Mouse (Mus musculus) limb, embryonic 10.5 days (tissue): ENCODE results near the gene Dus2. TPM values are rescaled to one million over a fixed set of nuclear protein-coding genes. Genes with fewer than 3 reads are reported as not detected.
"Not testable (repeated sequence)": the region's sequence is repeated elsewhere in the genome, so short reads cannot be mapped to it uniquely, and the experiment has no call there.

Experiments
- DNase-seq: peaks from one replicate; pipeline ENCODE4 v3.0.0-alpha.2; 2017; ENCODE audit warnings: low spot score
- H3K27ac ChIP-seq: fragments of 300-500 bp; sonication (generic); 2 replicates; pipeline ENCODE4 v1.5.1; 2016; ENCODE audit warnings: mild to moderate bottlenecking
- H3K27me3 ChIP-seq: fragments of 300-500 bp; sonication (generic); 2 replicates; pipeline ENCODE4 v1.6.1; 2016; ENCODE audit warnings: low read depth, mild to moderate bottlenecking; ENCODE audit not compliant: poor library complexity, severe bottlenecking
- H3K36me3 ChIP-seq: fragments of 300-500 bp; sonication (generic); 2 replicates; pipeline ENCODE4 v1.6.1; 2016; ENCODE audit warnings: mild to moderate bottlenecking, moderate library complexity
- H3K4me1 ChIP-seq: fragments of 300-500 bp; sonication (generic); 2 replicates; pipeline ENCODE4 v1.6.1; 2016
- H3K4me3 ChIP-seq: fragments of 300-500 bp; sonication (generic); 2 replicates; pipeline ENCODE4 v1.5.1; 2016; ENCODE audit warnings: mild to moderate bottlenecking, moderate library complexity
- H3K9me3 ChIP-seq: fragments of 300-500 bp; sonication (generic); replicated peaks from 2 replicates; pipeline ENCODE4 v1.6.1; 2016; ENCODE audit warnings: mild to moderate bottlenecking
- WGBS: fragments of 180-500 bp; shearing (Covaris S2); methylation state at CpG from one replicate; pipeline ENCODE4 v1.1.7; 2016; 5-methylcytosine and 5-hydroxymethylcytosine counted together
- polyA plus RNA-seq: library from polyadenylated mRNA; unstranded; fragments of >200 nt; fragmentation: Nextera tagmentation; extraction: Ambion mirVana; gene quantifications from 2 replicates; pipeline ENCODE4 v1.2.1, GENCODE M21; 2016

The Dus2 gene
- polyA plus RNA-seq, 1 experiment from 2014 or later: 23.7 TPM

DNA sequence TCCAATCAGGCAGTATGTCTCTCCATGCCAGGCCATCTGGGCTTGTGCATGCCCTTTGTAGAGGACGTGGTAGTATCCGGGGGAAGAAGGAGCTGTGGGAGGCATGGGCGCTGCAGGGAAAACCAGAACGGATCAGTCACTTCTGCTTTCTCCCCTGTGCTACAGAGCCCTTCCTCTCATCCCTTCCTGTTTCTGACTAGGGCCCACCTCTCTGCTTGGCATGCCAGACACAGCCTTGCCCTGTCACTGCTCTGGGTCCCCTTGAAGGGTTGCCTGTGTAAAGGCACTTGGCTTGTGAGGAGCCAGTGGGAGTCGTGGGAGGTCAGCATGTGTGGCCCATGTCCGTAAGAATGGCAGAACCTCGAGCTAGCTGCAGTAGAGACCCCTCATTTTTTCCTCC is 5.2 kb downstream of the Dus2 start:
- WGBS: 72% methylated on average over 7 of the region's 7 CpGs
- Histone ChIP-seq H3K4me1 (peaks cover 2% of the 10 kb centered on the region; the same call in 1 of the 2 replicates), H3K27ac (no peak overlapping the region), H3K9me3 (no peaks in the 10 kb centered on the region), H3K36me3 (no peaks in the 10 kb centered on the region), H3K4me3 (no peak overlapping the region), H3K27me3 (no peaks in the 10 kb centered on the region)
- DNase-seq: no peak

GRCm38 (mm10) chr8:105998971-105999370 is 7.8 kb downstream of the Dus2 start:
- Histone ChIP-seq H3K4me3 (no peak overlapping the region), H3K27me3 (no peaks in the 10 kb centered on the region), H3K36me3 (no peaks in the 10 kb centered on the region), H3K27ac (no peak overlapping the region), H3K9me3 (no peaks in the 10 kb centered on the region), H3K4me1 (no peaks in the 10 kb centered on the region)
- DNase-seq: no peak
- WGBS: 87% methylated on average over 2 of the region's 2 CpGs

DNA sequence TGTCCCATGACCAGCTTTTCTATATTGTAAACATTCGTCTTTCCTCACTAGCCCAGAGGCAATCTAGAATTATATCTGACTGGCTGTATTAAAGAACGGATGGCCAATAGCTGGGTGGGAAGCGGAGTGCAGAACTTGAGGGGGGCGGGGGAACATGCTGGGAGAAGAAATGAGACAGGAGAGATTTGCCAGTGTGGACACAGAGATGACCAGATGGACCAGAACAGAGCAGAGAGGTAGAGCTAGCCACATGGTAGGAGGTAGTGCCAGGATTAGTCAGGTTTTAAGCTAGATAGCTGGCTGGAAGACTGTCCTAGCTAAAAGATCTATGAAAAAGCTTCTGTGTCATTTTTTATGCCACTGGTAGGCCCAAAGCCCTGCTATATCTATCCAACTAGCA is 10.8 kb downstream of the Dus2 start:
- Histone ChIP-seq H3K36me3 (no peaks in the 10 kb centered on the region), H3K4me3 (no peak overlapping the region), H3K4me1 (no peaks in the 10 kb centered on the region), H3K9me3 (no peaks in the 10 kb centered on the region), H3K27me3 (no peaks in the 10 kb centered on the region), H3K27ac (no peak overlapping the region)
- no peak for DNase-seq
- WGBS: 88% methylated on average over 4 of the region's 4 CpGs

DNA sequence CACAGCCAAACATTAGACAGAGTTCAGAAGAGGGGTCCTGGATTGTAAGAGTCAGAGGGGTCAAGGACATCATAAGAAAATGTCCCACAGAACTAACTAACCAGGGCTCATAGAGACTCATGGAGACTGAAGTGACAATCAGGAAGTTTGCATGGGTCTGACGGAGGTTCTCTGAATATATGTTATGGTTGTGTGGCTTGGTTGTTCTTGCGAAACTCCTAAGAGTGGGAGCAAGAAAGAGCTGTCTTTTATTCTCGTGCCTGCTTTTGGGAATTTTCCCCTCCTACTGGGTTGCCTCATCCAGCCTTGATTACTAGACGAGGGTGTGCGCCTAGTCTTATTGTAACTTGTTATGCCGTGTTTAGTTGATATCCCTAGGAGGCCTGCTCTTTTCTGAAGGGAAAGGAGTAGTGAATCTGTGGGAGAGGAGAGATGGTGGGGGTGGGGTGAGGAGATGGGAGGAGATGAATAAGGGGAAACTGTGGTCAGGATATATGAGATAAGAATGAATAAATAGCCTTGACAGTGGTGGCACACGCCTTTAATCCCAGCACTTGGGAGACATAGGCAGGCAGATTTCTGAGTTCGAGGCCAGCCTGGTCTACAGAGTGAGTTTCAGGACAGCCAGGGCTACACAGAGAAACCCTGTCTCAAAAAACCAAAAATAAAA is 13.5 kb downstream of the Dus2 start:
- no peaks in the 10 kb centered on the region for H3K4me1 ChIP-seq
- 87% methylated on average over 8 of the region's 8 CpGs for WGBS
- peaks cover 12% of the 10 kb centered on the region for H3K36me3 ChIP-seq
- no peaks in the 10 kb centered on the region for H3K9me3 ChIP-seq
- no peak overlapping the region for H3K27ac ChIP-seq
- H3K4me3 ChIP-seq: no peak overlapping the region
- H3K27me3 ChIP-seq: no peaks in the 10 kb centered on the region
- DNase-seq: no peak

- Histone ChIP-seq H3K4me3 (no peak within 1 kb of the TSS), H3K27me3 (no peaks in the 10 kb centered on the region), H3K27ac (no peak within 1 kb of the TSS), H3K4me1 (peaks cover 11% of the 10 kb centered on the region), H3K9me3 (no peaks in the 10 kb centered on the region), H3K36me3 (peaks cover 18% of the 10 kb centered on the region)
- 87% methylated on average over 4 of the region's 4 CpGs for WGBS
- DNase-seq: no peak
Observed at GRCm38 (mm10) chr8:106005875-106006274, 14.7 kb downstream of the Dus2 start, which contains the start of gene Dpep2nb. TSS of gene Dpep2nb (minus strand) at chr8:106005975.

- Histone ChIP-seq H3K36me3 (peaks cover 18% of the 10 kb centered on the region), H3K27ac (no peak overlapping the region), H3K27me3 (no peaks in the 10 kb centered on the region), H3K4me3 (no peak overlapping the region), H3K4me1 (peaks cover 15% of the 10 kb centered on the region), H3K9me3 (no peaks in the 10 kb centered on the region)
- WGBS: 90% methylated on average over 4 of the region's 4 CpGs
- no peak for DNase-seq
Observed at GRCm38 (mm10) chr8:106006413-106006812, 15.3 kb downstream of the Dus2 start.

DNA sequence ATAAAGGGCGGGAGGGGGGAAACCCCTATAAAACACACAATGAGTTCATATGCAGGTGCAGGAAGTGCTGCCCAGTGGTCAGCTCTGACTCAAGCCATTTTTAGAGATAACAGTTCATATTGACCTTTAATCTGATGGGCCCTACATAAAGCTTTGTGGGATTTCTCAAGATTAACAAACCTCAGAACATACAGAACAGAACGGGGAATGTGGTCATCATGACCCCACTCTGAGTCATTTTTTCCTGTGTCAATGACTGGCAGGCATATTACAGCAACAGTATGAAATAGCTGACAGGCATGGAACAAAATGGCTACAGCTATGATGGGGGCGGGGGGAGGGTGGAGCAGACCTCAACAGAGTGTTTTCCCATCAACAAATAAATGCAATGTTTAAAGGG is 16.0 kb downstream of the Dus2 start:
- Histone ChIP-seq H3K27ac (no peak overlapping the region), H3K4me3 (no peak overlapping the region), H3K36me3 (peaks cover 18% of the 10 kb centered on the region), H3K27me3 (no peaks in the 10 kb centered on the region), H3K9me3 (no peaks in the 10 kb centered on the region), H3K4me1 (peaks cover 21% of the 10 kb centered on the region)
- WGBS: 82% methylated on average over 3 of the region's 3 CpGs
- DNase-seq: no peak

DNA sequence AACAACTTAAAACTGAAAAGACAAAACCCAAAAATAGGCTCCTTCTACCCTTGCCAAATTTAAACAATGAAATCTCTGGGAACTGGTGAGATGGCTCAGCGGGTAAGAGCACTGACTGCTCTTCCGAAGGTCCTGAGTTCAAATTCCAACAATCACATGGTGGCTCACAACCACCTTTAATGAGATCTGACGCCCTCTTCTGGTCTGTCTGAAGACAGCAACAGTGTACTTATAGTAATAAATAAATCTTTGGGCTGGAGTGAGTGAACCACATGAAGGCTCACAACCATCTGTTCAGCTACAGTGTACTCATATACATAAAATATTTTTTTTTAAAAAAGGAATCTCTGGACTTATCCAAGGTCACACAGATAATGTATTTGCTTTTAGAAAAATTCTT is 16.8 kb downstream of the Dus2 start:
- not testable (repeated sequence) for H3K4me3 ChIP-seq, DNase-seq, H3K9me3 ChIP-seq, H3K27me3 ChIP-seq, H3K27ac ChIP-seq
- peaks cover 21% of the 10 kb centered on the region for H3K4me1 ChIP-seq
- WGBS: 70% methylated on average over 3 of the region's 3 CpGs
- peaks cover 18% of the 10 kb centered on the region for H3K36me3 ChIP-seq

DNA sequence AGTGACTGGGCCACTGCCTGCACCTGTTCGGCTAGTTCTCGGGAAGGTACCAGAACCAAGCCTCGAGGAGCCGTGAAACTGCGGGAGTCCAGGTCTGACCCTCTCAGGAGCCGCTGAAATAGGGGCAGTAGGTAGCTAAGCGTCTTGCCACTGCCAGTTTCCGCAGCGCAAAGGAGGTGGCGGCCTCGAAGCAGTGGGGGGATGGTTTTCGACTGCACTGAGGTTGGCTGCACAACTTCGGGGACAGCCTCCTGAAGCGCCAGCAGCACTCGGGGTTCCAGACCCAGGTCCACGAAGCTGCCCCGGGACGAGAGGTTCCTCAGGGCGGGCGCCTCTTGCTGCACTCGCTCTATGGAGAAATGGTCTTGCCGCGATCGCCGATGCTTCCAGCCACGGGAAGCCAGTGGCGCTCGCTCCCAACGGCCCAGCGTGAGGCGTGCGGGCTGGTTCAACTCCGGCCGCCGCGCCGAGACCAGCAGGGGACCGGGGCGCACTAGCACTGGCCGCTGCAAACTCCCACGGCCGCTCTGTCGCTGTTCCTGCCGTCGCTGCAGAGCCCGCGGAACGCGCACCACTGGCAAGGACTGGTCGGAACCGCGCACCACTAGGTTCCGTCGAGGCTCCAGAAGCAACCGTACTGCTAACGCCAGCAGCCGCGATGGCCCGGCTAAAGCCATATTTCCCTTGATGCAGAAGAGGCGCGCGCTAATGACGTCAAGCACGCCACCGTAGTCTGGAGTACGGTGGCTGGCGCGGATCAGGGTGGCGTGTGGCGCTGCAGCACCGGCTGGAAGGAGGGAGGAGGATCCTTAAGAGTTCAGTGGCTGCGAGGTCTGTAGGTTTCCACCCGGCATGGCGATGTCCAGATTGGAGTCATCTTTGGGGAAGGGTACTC is 19.9 kb downstream of the Dus2 start:
- DNase-seq: peak; percentile 97
- peak overlapping the region; percentile 89 for H3K27ac ChIP-seq
- peaks cover 23% of the 10 kb centered on the region for H3K36me3 ChIP-seq
- peak overlapping the region; percentile 84 for H3K4me3 ChIP-seq
- no peaks in the 10 kb centered on the region for H3K27me3 ChIP-seq
- WGBS: 1% methylated on average over 74 of the region's 74 CpGs
- peaks cover 21% of the 10 kb centered on the region for H3K4me1 ChIP-seq
- no peaks in the 10 kb centered on the region for H3K9me3 ChIP-seq

GRCm38 (mm10) chr8:106011643-106011986 is 20.5 kb downstream of the Dus2 start, which contains the start of gene Ddx28:
TSS of gene Ddx28 (minus strand) at chr8:106011882.
- no peaks in the 10 kb centered on the region for H3K9me3 ChIP-seq
- WGBS: 3% methylated on average over 6 of the region's 6 CpGs
- no peak for DNase-seq
- peak within 1 kb of the TSS; percentile 84 for H3K4me3 ChIP-seq
- H3K27me3 ChIP-seq: no peaks in the 10 kb centered on the region
- peaks cover 28% of the 10 kb centered on the region for H3K36me3 ChIP-seq
- peaks cover 21% of the 10 kb centered on the region for H3K4me1 ChIP-seq
- H3K27ac ChIP-seq: peak within 1 kb of the TSS; percentile 89

GRCm38 (mm10) chr8:106012203-106012602 is 21.1 kb downstream of the Dus2 start:
- H3K36me3 ChIP-seq: peaks cover 33% of the 10 kb centered on the region
- peak overlapping the region; percentile 84 for H3K4me3 ChIP-seq
- peaks cover 21% of the 10 kb centered on the region for H3K4me1 ChIP-seq
- not testable (repeated sequence) for H3K9me3 ChIP-seq, H3K27me3 ChIP-seq, DNase-seq, H3K27ac ChIP-seq
- WGBS: 85% methylated on average over 8 of the region's 8 CpGs

- Histone ChIP-seq H3K4me3 (no peak overlapping the region), H3K27me3 (no peaks in the 10 kb centered on the region), H3K4me1 (peaks cover 7% of the 10 kb centered on the region; the same call in 1 of the 2 replicates), H3K27ac (no peak overlapping the region), H3K9me3 (no peaks in the 10 kb centered on the region), H3K36me3 (peaks cover 37% of the 10 kb centered on the region)
- DNase-seq: no peak
- 92% methylated on average over 6 of the region's 6 CpGs for WGBS
Observed at GRCm38 (mm10) chr8:106016284-106016683, 25.1 kb downstream of the Dus2 start.

DNA sequence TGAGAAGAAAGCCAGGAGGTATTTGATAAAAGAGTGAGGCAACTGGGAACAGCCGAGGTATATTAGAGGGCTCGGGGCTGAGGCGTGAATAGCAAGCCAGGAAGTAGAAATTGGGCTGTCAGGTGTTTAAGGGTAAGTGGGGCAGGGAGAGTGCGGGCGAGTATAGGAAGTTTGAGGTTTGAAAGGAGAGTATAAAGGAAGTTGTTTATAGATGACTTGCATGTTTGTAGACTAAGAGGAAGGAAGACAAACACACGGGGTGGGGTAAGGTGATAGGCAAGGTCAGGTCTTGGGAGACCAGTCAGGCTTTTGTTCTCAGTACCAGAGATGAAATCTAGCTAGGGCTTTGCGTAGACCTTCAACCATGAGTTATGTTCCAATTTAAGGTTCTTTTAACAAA is 26.0 kb downstream of the Dus2 start:
- Histone ChIP-seq H3K27me3 (no peaks in the 10 kb centered on the region), H3K4me3 (no peak overlapping the region), H3K4me1 (no peaks in the 10 kb centered on the region), H3K36me3 (peaks cover 42% of the 10 kb centered on the region), H3K9me3 (no peaks in the 10 kb centered on the region), H3K27ac (no peak overlapping the region)
- DNase-seq: no peak
- 93% methylated on average over 7 of the region's 7 CpGs for WGBS
